Mouse (Mus musculus): ENCODE results near the gene Znhit3.

Gene Znhit3

GRCm38 (mm10) chr11:84920981-84921380, 4.8 kb upstream of the Znhit3 start:
- CTCF ChIA-PET = interaction anchor here (0.5 to 0.6 kb wide), 2 partner anchors 9 to 94 kb away, joined by 3 to 4 read pairs; no protein-coding TSS in a partner anchor

- CTCF ChIA-PET = no interaction called here
Observed at GRCm38 (mm10) chr11:84919951-84920350, 3.8 kb upstream of the Znhit3 start.

GRCm38 (mm10) chr11:84919276-84919675, 3.1 kb upstream of the Znhit3 start:
- CTCF ChIA-PET = no interaction called here

GRCm38 (mm10) chr11:84918425-84918824, 2.3 kb upstream of the Znhit3 start:
- CTCF ChIA-PET = interaction anchor here (0.6 kb wide), 2 partner anchors 254 to 343 kb away, joined by 3 to 13 read pairs; no protein-coding TSS in a partner anchor

GRCm38 (mm10) chr11:84916703-84917300, 636 bp upstream of the Znhit3 start:
- CTCF ChIA-PET = no interaction called here

GRCm38 (mm10) chr11:84914673-84915072, 1.5 kb downstream of the Znhit3 start:
- CTCF ChIA-PET = no interaction called here

- CTCF ChIA-PET = interaction anchor here (0.6 kb wide), 1 partner anchor 39 kb away, joined by 3 read pairs; no protein-coding TSS in a partner anchor
Observed at GRCm38 (mm10) chr11:84910411-84910810, 5.8 kb downstream of the Znhit3 start.

- CTCF ChIA-PET = no interaction called here
Observed at GRCm38 (mm10) chr11:84908480-84908879, 7.7 kb downstream of the Znhit3 start.

GRCm38 (mm10) chr11:84907081-84907480, 9.1 kb downstream of the Znhit3 start:
- CTCF ChIA-PET = no interaction called here

- CTCF ChIA-PET = no interaction called here
Observed at GRCm38 (mm10) chr11:84904597-84905144, 11.5 kb downstream of the Znhit3 start.

GRCm38 (mm10) chr11:84893113-84893512, 23.1 kb downstream of the Znhit3 start:
- CTCF ChIA-PET = no interaction called here

- CTCF ChIA-PET = interaction anchor here (0.7 kb wide), 1 partner anchor 411 kb away, joined by 3 read pairs; no protein-coding TSS in a partner anchor
Observed at GRCm38 (mm10) chr11:84891705-84892104, 24.5 kb downstream of the Znhit3 start.

- CTCF ChIA-PET = no interaction called here
Observed at GRCm38 (mm10) chr11:84889492-84889891, 26.7 kb downstream of the Znhit3 start.

GRCm38 (mm10) chr11:84888025-84888424, 28.1 kb downstream of the Znhit3 start:
- CTCF ChIA-PET = no interaction called here

GRCm38 (mm10) chr11:84886767-84887511, 29.2 kb downstream of the Znhit3 start:
- CTCF ChIA-PET = interaction anchor here (0.7 kb wide), 1 partner anchor 1114 kb away, joined by 10 read pairs; no protein-coding TSS in a partner anchor

- CTCF ChIA-PET = no interaction called here
Observed at GRCm38 (mm10) chr11:84886236-84886635, 29.9 kb downstream of the Znhit3 start.

GRCm38 (mm10) chr11:84885238-84885637, 30.9 kb downstream of the Znhit3 start:
- CTCF ChIA-PET = interaction anchor here (0.6 kb wide), 1 partner anchor 228 kb away, joined by 3 read pairs; no protein-coding TSS in a partner anchor

- CTCF ChIA-PET = no interaction called here
Observed at GRCm38 (mm10) chr11:84882346-84882745, 33.8 kb downstream of the Znhit3 start.

GRCm38 (mm10) chr11:84880971-84881370, 35.2 kb downstream of the Znhit3 start:
- CTCF ChIA-PET = interaction anchor here (1.0 kb wide), 1 partner anchor 50 kb away, joined by 4 read pairs; no protein-coding TSS in a partner anchor

- CTCF ChIA-PET = interaction anchor here (1.0 kb wide), 1 partner anchor 49 kb away, joined by 4 read pairs; no protein-coding TSS in a partner anchor
Observed at GRCm38 (mm10) chr11:84880465-84880961, 35.7 kb downstream of the Znhit3 start.

- CTCF ChIA-PET = interaction anchor here (1.0 kb wide), 1 partner anchor 49 kb away, joined by 4 read pairs; no protein-coding TSS in a partner anchor
Observed at GRCm38 (mm10) chr11:84879772-84880464, 36.2 kb downstream of the Znhit3 start, which contains the start of the genes Myo19 and Pigw. Myo19 (plus strand) TSS chr11:84880148. Pigw (minus strand) TSS chr11:84880285.

Data from spleen, embryonic (tissue).